Mouse (Mus musculus) ZHBTc4 (cell line): Measurements from ENCODE around the gene Soga1.

ENCODE experiments used
- DNase-seq: peaks from one replicate; pipeline ENCODE4 v3.0.0-alpha.2; 2011; ENCODE audit warnings: low read depth, low spot score

Gene Soga1

GRCm38 (mm10) chr2:157064136-157064535 lies 14.9 kb downstream of the Soga1 start:
- no peak for DNase-seq

DNA sequence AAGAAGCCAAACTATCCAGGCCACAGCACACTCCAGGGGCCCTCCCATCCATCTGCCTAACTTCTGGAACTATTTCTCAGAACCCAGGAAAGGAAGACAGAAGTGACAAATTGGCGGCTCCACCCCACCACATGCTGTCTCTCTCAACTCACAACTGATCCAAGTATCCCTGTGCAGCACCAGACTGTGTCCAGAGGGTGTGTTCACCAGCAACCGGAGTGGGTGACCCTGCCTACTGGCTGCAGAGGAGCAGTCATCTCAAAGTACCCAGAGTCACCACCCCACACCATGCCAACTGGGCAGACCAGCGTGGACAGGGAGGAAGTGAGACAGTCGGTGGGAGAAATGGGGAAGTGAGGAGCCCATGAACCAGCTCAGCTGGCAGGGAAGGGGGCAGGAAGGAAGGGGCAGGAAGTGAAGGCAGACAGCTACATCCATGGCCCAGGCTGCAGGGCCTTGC lies 15.8 kb downstream of the Soga1 start:
- DNase-seq = no peak

DNA sequence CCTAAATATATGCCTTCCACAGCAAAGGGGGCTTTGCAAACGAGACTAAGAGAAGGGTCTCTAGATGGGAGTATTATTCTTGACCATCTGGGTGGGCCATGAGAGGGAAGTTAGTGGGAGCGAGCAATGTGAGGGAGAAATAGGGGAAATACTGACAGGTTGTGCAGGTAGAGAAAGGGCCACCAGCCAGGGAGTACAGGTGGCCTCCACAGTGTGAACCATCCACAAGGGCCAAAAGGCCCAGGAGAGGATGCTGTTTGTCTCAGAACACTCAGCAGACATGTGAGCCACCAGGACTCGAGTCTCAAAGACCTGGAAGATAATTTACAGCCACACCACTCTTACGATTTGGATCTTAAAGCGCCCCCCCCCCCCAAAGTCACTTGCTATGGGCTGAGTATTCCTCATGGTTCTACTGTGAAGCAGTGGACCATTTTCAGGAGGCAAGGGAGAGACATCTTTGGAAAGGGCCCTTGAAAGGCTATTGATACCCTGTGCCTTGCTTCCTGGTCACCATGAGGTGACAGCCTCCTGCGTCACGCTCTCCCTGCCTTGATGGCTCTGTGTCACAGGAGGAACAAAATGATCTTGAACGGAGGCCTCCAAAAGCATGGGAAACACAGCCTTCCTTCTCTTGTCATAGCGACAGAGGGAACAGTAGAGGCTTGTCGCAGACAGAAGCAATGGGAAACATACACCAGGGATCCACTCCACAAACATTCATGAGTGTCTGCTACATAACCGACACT lies 18.3 kb downstream of the Soga1 start:
- no peak for DNase-seq

DNA sequence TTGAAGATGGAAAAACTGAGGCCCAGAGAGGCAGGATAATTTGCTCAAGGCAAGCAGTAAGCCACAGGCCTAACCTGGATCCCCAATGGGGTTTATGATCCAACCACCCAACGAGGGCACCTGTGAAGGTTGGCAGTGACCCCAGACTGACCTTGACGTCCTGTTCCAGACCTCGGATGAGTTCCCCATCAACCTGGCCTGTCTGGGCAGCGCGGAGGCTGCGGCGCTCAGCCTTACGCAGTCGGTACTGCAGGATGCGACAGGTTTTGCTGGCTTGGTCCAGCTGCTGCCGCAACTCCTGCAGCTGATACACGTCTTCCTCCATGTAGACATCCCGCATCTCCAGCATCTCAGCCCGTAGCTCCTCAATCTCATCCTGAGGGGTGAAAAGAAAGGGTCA lies 19.0 kb downstream of the Soga1 start:
- no peak for DNase-seq

- DNase-seq = peak; percentile 43
These were observed 19.9 kb downstream of the Soga1 start for GRCm38 (mm10) chr2:157059166-157059565.

DNA sequence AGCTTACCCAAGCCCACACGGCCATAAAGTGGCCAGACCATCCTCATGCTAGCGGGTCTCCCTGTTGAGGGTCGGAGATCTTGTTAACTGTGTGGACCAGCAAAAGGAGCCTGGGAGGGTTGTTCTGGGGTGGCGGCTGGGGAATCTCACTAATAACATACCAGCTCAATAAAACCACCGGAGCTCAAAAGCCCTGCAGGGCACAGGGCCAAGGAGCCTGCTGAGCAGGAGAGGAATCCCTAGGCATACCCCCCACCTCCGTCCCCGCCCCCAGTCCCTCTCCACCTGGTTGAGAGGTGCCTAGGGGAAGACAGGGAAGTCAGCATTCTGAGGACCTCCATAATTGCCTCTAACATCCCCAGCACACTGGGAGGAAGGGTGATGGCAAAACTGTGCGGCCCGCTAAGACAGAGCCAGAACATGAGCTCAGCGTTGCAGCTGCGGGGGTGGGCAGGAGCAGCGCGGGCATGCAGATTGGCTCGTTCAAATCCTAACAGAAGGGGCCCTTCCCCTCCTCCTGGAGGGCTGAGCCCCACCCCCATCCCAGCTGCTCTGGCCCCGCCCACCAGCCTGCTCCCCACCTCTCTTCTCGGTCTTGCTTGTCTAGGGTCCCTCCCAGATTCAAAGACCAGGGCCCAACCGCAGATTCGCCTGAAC lies 20.6 kb downstream of the Soga1 start:
- peak; percentile 95 for DNase-seq

- peak; percentile 46 for DNase-seq
These were observed 21.3 kb downstream of the Soga1 start for GRCm38 (mm10) chr2:157057758-157058157.

GRCm38 (mm10) chr2:157057186-157057585 lies 21.9 kb downstream of the Soga1 start:
- DNase-seq = no peak

GRCm38 (mm10) chr2:157055721-157056120 lies 23.3 kb downstream of the Soga1 start:
- no peak for DNase-seq

DNA sequence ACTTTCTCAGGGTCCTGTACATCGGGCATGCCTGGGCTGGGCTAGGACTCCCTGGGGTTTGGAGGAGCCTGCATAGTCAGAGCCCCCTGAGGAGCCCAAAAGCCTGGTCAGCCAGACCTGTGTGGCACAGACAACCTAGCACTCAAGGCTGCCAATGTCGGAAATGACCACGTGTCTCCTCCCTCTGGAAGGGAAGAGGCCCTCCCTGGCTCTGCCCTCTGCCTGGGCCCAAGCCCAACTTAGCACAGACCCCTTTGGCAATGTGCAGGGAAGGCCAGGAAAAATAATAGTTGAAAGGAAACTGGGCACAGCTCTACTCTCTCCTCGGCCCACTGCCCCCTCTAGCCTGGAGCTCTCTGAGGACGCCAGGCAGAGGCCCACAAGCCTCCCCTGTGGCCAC lies 24.2 kb downstream of the Soga1 start:
- no peak for DNase-seq

GRCm38 (mm10) chr2:157054297-157054696 lies 24.8 kb downstream of the Soga1 start:
- DNase-seq = no peak

DNA sequence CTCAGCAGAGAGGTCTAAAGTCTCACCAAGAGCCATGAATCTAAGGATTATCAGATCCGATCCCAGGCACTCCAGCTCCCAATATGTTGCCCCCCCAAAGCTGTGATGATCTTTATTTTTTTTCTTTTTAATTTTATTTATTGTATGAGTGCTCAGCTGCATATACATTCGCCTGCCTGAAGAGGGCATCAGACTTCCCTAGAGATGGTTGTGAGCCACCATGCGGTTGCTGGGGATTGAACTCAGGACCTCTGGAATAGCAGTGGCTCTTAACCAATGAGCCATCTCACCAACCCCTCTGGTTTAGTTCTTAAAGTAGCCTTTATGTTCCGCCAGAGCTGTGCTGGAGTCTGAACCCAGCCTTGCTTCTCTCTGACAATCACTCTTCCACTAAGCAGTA lies 25.3 kb downstream of the Soga1 start:
- peak; percentile 57 for DNase-seq

- DNase-seq = no peak
These were observed 25.9 kb downstream of the Soga1 start for GRCm38 (mm10) chr2:157053124-157053523.

- no peak for DNase-seq
These were observed 26.6 kb downstream of the Soga1 start for GRCm38 (mm10) chr2:157052448-157052847.

DNA sequence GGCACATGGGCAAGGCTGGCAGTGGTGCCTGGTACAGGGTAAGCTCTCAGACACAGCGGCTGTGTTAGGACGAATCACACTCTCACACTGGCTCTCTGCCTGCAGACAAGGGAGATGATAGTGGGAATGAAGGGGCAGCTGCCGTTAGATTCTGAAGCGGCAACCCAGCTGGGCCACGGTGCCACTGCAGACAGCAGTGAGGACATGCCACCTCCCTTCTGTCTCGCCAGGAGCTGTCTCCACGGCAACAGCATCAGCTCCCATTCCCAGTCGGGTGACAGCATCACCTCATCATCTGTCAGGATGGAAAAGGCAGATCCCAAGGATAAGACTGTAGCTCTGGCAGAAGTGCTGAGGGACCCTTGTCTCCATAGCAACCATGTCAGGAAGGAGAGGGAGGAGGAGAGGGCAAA lies 29.2 kb downstream of the Soga1 start:
- DNase-seq = no peak

- no peak for DNase-seq
These were observed 30.5 kb downstream of the Soga1 start for GRCm38 (mm10) chr2:157048395-157049181.

GRCm38 (mm10) chr2:157046956-157047355 lies 32.1 kb downstream of the Soga1 start:
- no peak for DNase-seq

GRCm38 (mm10) chr2:157045932-157046331 lies 33.1 kb downstream of the Soga1 start:
- DNase-seq = no peak

GRCm38 (mm10) chr2:157043987-157044386 lies 35.1 kb downstream of the Soga1 start:
- DNase-seq = peak; percentile 78

GRCm38 (mm10) chr2:157043556-157043955 lies 35.5 kb downstream of the Soga1 start:
- DNase-seq = no peak

- DNase-seq = no peak
These were observed 37.6 kb downstream of the Soga1 start for GRCm38 (mm10) chr2:157041421-157041820.

DNA sequence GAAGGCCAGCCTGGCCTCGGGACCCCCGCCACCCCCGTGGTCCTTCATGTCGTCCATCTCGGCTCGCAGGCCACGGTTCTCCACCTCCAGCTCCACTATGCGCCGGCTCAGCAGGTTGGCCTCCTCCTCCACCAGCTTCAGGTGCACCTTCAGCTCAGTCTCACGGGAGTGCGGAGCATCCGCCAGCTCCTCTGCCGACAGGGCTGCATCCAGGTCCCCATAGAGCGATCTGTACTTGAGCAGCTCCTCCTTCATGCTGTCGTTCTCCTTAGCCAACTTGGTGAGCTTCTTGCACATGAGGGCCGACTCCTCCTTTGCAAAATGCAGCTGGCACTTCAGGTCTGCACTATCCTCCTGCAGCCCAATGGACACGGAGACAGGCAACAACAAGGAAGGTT lies 38.4 kb downstream of the Soga1 start:
- peak; percentile 60 for DNase-seq
